Mouse (Mus musculus): ENCODE measurements at regions not wholly inside any gene's neighbourhood (a gene's known extent, or its start where the extent isn't known, plus 50 kb on each side); places are given as distances from the start of the nearest gene placed in this dataset.

DNA sequence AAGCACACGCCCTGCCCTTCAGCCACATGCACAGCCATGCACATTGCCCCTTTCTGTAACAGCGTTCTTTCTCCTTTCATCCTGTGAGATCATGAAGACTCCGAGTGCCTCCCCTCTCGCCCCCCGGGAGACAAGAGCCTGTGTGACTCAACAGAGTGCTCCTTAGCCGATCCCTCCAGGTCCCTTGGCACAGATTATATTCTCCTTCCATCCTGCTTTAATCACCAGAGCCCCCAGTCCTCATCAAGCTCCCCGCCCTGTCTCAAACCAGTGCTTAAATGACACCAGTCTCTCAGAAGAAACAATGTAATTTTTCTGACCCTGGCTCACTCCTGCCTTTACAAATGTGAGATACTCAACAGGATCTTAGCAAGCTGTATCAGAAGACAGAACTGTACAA is 155.5 kb downstream of the Plpp3 start:
- WGBS (ENCODE audit: missing documents), result 91% methylated on average over 7 of the region's 7 CpGs
- Histone ChIP-seq H3K79me2 (ENCODE audit: inconsistent target) (no peaks in the 10 kb centered on the region), H3K36me3 (ENCODE audit: inconsistent target) (no peaks in the 10 kb centered on the region), H3K27ac (no peak overlapping the region), H3K4me3 (ENCODE audit: inconsistent target) (no peak overlapping the region)

- H3K36me3 ChIP-seq (ENCODE audit: inconsistent target), result no peaks in the 10 kb centered on the region
- 78% methylated on average over 10 of the region's 10 CpGs for WGBS (ENCODE audit: missing documents)
- H3K27ac ChIP-seq, result no peak overlapping the region
- H3K4me3 ChIP-seq (ENCODE audit: inconsistent target), result no peak overlapping the region
- no peaks in the 10 kb centered on the region for H3K79me2 ChIP-seq (ENCODE audit: inconsistent target)
Observed at GRCm38 (mm10) chr4:105313151-105313818, 156.1 kb downstream of the Plpp3 start.

- 70% methylated on average over 5 of the region's 5 CpGs for WGBS (ENCODE audit: missing documents)
- no peak overlapping the region for H3K27ac ChIP-seq
Observed at GRCm38 (mm10) chr4:105315095-105315494, 157.9 kb downstream of the Plpp3 start.

GRCm38 (mm10) chr4:105316478-105317206 is 159.5 kb downstream of the Plpp3 start:
- 1% methylated on average over 12 of the region's 12 CpGs for WGBS (ENCODE audit: missing documents)
- no peaks in the 10 kb centered on the region for H3K79me2 ChIP-seq (ENCODE audit: inconsistent target)
- no peaks in the 10 kb centered on the region for H3K36me3 ChIP-seq (ENCODE audit: inconsistent target)
- no peak overlapping the region for H3K4me3 ChIP-seq (ENCODE audit: inconsistent target)
- H3K27ac ChIP-seq, result no peak overlapping the region

More at GRCm38 (mm10) chr4:105315095-105315494, 157.9 kb downstream of the Plpp3 start:
- Histone ChIP-seq H3K4me3 (ENCODE audit: inconsistent target) (no peak overlapping the region), H3K79me2 (ENCODE audit: inconsistent target) (no peaks in the 10 kb centered on the region), H3K36me3 (ENCODE audit: inconsistent target) (no peaks in the 10 kb centered on the region)

- Histone ChIP-seq H3K27ac (no peak overlapping the region), H3K4me3 (ENCODE audit: inconsistent target) (no peak overlapping the region), H3K36me3 (ENCODE audit: inconsistent target) (no peaks in the 10 kb centered on the region), H3K79me2 (ENCODE audit: inconsistent target) (no peaks in the 10 kb centered on the region)
- WGBS (ENCODE audit: missing documents), result 93% methylated on average over 2 of the region's 2 CpGs
Observed at GRCm38 (mm10) chr4:105318421-105318820, 161.3 kb downstream of the Plpp3 start.

DNA sequence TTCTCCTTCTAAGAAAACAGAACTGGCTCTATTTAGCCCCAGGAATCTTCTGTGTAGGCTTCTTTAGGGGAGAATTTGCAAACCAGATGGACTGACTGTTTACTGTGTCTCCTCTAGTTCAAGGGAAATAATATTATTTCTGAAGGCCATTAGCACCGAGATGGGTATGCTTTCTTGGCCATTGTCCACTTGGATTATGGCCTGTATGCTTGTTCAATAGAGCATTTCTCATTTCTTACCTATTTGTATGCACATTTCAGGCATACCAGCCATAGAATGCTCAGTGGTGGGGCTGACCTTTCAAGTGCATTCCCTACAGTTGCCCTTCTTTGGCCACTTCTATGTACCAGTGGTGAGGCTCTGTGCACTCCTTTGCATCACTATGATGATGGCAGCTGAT is 166.3 kb downstream of the Plpp3 start:
- Histone ChIP-seq H3K27ac (no peak overlapping the region), H3K79me2 (ENCODE audit: inconsistent target) (no peaks in the 10 kb centered on the region), H3K36me3 (ENCODE audit: inconsistent target) (no peaks in the 10 kb centered on the region), H3K4me3 (ENCODE audit: inconsistent target) (no peak overlapping the region)
- WGBS (ENCODE audit: missing documents), result 85% methylated on average over 1 of the region's 1 CpGs

DNA sequence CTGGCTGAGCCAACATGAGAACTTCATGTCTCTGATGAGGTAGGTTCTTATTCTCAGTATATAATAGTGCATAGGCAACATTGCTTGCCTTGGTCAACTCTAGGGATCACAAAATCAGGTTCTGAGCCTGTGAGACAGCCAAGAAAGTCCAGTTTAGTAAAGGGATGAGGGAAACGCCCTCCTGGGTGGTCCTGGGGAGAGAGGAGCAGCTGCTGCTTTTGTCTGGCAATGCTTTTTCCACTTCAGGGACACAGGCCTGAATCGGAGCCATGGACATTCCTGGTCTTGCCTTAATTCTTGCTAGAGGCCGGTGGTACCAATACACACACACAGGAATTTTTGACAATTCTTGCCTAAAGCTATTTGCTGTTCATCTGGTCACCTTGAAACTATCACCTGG is 169.8 kb downstream of the Plpp3 start:
- Histone ChIP-seq H3K36me3 (ENCODE audit: inconsistent target) (no peaks in the 10 kb centered on the region), H3K27ac (no peak overlapping the region), H3K79me2 (ENCODE audit: inconsistent target) (no peaks in the 10 kb centered on the region), H3K4me3 (ENCODE audit: inconsistent target) (no peak overlapping the region)
- WGBS (ENCODE audit: missing documents), result 88% methylated on average over 3 of the region's 3 CpGs

GRCm38 (mm10) chr4:105327711-105328471 is 170.7 kb downstream of the Plpp3 start:
- H3K79me2 ChIP-seq (ENCODE audit: inconsistent target), result no peaks in the 10 kb centered on the region
- WGBS (ENCODE audit: missing documents), result 93% methylated on average over 5 of the region's 5 CpGs
- no peak overlapping the region for H3K27ac ChIP-seq
- H3K4me3 ChIP-seq (ENCODE audit: inconsistent target), result no peak overlapping the region
- no peaks in the 10 kb centered on the region for H3K36me3 ChIP-seq (ENCODE audit: inconsistent target)

DNA sequence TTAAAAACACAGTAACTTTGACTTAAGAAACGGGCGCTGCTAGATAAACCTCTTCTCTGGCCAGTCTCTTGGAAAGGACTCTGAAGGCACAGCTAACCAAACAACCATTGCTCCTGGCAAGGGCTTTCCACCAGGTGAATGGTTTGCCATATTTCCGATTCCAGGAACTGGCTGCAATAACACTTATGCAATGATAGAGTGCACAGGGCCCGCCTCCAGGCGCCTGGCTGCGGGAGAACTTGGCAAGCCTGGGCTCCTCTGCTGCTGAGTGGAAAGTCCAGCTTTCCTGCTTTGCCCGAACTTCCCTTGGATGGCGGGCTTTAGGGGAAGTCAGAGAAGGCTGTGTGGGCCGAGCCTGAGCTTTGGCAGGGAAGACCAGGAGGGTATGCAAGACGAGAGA is 171.6 kb downstream of the Plpp3 start:
- H3K27ac ChIP-seq, result no peak overlapping the region
- no peaks in the 10 kb centered on the region for H3K79me2 ChIP-seq (ENCODE audit: inconsistent target)
- WGBS (ENCODE audit: missing documents), result 81% methylated on average over 10 of the region's 10 CpGs
- no peaks in the 10 kb centered on the region for H3K36me3 ChIP-seq (ENCODE audit: inconsistent target)
- no peak overlapping the region for H3K4me3 ChIP-seq (ENCODE audit: inconsistent target)

- no peaks in the 10 kb centered on the region for H3K79me2 ChIP-seq (ENCODE audit: inconsistent target)
- 88% methylated on average over 10 of the region's 10 CpGs for WGBS (ENCODE audit: missing documents)
- H3K36me3 ChIP-seq (ENCODE audit: inconsistent target), result no peaks in the 10 kb centered on the region
- no peak overlapping the region for H3K27ac ChIP-seq
- H3K4me3 ChIP-seq (ENCODE audit: inconsistent target), result no peak overlapping the region
Observed at GRCm38 (mm10) chr4:105332081-105332480, 174.9 kb downstream of the Plpp3 start.

DNA sequence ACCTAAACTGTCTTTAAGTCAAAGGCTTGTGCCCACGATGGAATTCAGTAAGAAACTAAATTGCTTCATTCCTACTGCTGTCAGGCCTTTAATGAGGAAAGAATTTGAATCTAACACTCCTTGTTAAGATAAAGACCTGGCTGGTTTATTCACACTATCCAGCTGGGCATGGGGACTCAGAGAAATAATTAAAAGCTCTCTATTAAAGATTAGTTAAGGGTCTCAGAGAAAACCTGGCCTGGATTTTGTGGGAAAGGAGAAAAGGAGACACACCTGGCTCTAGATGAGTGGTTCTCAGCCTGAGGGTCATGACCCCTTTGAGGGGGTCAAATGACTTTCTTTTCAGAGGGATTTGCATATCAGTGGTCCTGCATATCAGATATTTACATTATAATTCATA is 178.7 kb downstream of the Plpp3 start:
- H3K4me3 ChIP-seq (ENCODE audit: inconsistent target), result no peak overlapping the region
- H3K27ac ChIP-seq, result no peak overlapping the region
- no peaks in the 10 kb centered on the region for H3K79me2 ChIP-seq (ENCODE audit: inconsistent target)
- 76% methylated on average over 1 of the region's 1 CpGs for WGBS (ENCODE audit: missing documents)
- no peaks in the 10 kb centered on the region for H3K36me3 ChIP-seq (ENCODE audit: inconsistent target)

GRCm38 (mm10) chr4:105336557-105336956 is 179.4 kb downstream of the Plpp3 start:
- WGBS (ENCODE audit: missing documents), result 69% methylated on average over 4 of the region's 4 CpGs
- H3K4me3 ChIP-seq (ENCODE audit: inconsistent target), result no peak overlapping the region
- no peaks in the 10 kb centered on the region for H3K36me3 ChIP-seq (ENCODE audit: inconsistent target)
- no peaks in the 10 kb centered on the region for H3K79me2 ChIP-seq (ENCODE audit: inconsistent target)
- H3K27ac ChIP-seq, result no peak overlapping the region

- Histone ChIP-seq H3K27ac (no peak overlapping the region), H3K36me3 (ENCODE audit: inconsistent target) (no peaks in the 10 kb centered on the region), H3K4me3 (ENCODE audit: inconsistent target) (no peak overlapping the region), H3K79me2 (ENCODE audit: inconsistent target) (no peaks in the 10 kb centered on the region)
- WGBS (ENCODE audit: missing documents), result 78% methylated on average over 7 of the region's 7 CpGs
Observed at GRCm38 (mm10) chr4:105338131-105338530, 181.0 kb downstream of the Plpp3 start.

GRCm38 (mm10) chr4:105338861-105339260 is 181.7 kb downstream of the Plpp3 start:
- 76% methylated on average over 7 of the region's 7 CpGs for WGBS (ENCODE audit: missing documents)
- Histone ChIP-seq H3K79me2 (ENCODE audit: inconsistent target) (no peaks in the 10 kb centered on the region), H3K27ac (no peak overlapping the region), H3K36me3 (ENCODE audit: inconsistent target) (no peaks in the 10 kb centered on the region), H3K4me3 (ENCODE audit: inconsistent target) (no peak overlapping the region)

DNA sequence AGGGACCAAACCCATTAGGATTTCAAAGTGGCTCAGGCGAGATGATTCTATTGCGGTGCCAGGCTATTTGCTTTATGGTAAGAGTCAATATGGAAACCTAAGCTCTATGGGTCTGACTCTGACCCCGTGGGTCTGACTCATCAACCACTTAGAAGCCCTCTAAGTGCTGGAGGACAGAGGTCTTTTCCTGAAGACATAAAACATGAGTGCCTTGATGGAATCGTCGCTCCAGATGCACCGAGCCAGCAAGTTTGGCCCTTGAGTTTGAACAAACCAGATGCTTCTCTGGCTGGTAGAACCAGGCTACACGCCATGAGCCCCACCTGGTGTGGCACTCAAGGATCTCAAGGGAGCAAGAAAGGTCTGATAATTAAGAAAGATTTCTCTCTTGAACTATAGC is 184.1 kb downstream of the Plpp3 start:
- Histone ChIP-seq H3K79me2 (ENCODE audit: inconsistent target) (no peaks in the 10 kb centered on the region), H3K36me3 (ENCODE audit: inconsistent target) (no peaks in the 10 kb centered on the region), H3K27ac (no peak overlapping the region), H3K4me3 (ENCODE audit: inconsistent target) (no peak overlapping the region)
- WGBS (ENCODE audit: missing documents), result 82% methylated on average over 7 of the region's 7 CpGs
